Mouse (Mus musculus) cerebellum, postnatal 4 days (tissue): ENCODE measurements around the gene Flrt3.

Source experiments
- DNase-seq, 2 experiments: peaks; one replicate each; pipeline ENCODE4 v3.0.0; 2022; ENCODE audit warnings: low spot score in 2 of 2, mixed read lengths in 1 of 2

The Flrt3 gene

GRCm38 (mm10) chr2:140653481-140653880, 17.8 kb downstream of the Flrt3 start:
- DNase-seq: no peak

DNA sequence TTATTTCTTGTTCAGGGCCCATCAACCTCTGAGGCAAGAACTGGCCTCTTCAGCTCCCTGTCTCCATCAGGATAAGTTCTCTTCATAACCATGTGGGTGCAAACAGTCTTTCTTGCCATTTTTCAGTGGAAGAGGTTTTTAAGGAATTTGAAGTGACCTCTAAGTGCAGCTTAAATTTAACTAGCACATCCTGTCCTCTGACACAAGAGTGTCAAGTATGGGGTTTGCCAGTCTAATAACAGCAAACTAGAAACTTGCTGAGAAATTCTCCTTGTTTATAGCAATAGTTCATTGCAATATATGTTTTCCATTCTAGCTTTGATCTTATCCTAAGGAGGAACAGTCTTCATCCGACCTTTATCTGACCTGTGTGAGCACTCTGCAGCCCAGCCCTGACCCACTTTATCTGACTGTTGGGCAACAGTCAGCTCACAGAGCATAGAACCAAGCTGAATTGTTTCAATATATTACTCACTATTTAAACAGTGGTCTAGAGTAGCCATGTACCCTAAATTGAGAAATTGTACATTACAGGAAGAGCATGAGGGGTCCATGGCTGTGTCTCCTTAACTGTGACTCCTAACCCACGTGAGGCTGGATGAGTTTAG, 49.4 kb downstream of the Flrt3 start:
- no peak for DNase-seq

GRCm38 (mm10) chr2:140615451-140615850, 55.8 kb downstream of the Flrt3 start:
- no peak for DNase-seq
